Mouse (Mus musculus) limb, embryonic 13.5 days (tissue): Measurements from ENCODE around the gene Bag5. TPM values are rescaled to one million over a fixed set of nuclear protein-coding genes. Genes with fewer than 3 reads are reported as not detected.

Experiments used
- polyA plus RNA-seq: library from polyadenylated mRNA; unstranded; fragments of >200 nt; fragmentation: Nextera tagmentation; extraction: Ambion mirVana; gene quantifications from 2 replicates; pipeline ENCODE4 v1.2.1, GENCODE M21; 2015

Gene Bag5
- polyA plus RNA-seq, 1 experiment from 2014 or later: 63.0 TPM

Other genes with a start within 250 kb of the Bag5 start
- gene Gm266, start 227.4 kb downstream of the Bag5 start, polyA plus RNA-seq: 9.0 and 9.1 TPM in 2 replicates
- gene Eif5, start 175.2 kb downstream of the Bag5 start, polyA plus RNA-seq: 597 and 611 TPM in 2 replicates
- 40.3 and 43.8 TPM in 2 replicates for gene Mark3, start 138.7 kb downstream of the Bag5 start, polyA plus RNA-seq
- gene Ckb, start 40.9 kb downstream of the Bag5 start, polyA plus RNA-seq: 128 and 135 TPM in 2 replicates
- 10.7 and 13.0 TPM in 2 replicates for gene Trmt61a, start 35.2 kb downstream of the Bag5 start, polyA plus RNA-seq
- 60.8 and 61.0 TPM in 2 replicates for gene Apopt1, start within 50 bp of the Bag5 start, polyA plus RNA-seq
- 112 and 113 TPM in 2 replicates for gene Klc1, start 45.6 kb upstream of the Bag5 start, polyA plus RNA-seq
- gene Xrcc3, start 100.6 kb upstream of the Bag5 start, polyA plus RNA-seq: 7.2 and 11.0 TPM in 2 replicates
- gene Zfyve21, start 100.9 kb upstream of the Bag5 start, polyA plus RNA-seq: 105 and 111 TPM in 2 replicates
- 12.0 and 13.2 TPM in 2 replicates for gene Ppp1r13b, start 194.9 kb upstream of the Bag5 start, polyA plus RNA-seq